Mouse (Mus musculus): Measurements from ENCODE around the gene Meiob.

DNA sequence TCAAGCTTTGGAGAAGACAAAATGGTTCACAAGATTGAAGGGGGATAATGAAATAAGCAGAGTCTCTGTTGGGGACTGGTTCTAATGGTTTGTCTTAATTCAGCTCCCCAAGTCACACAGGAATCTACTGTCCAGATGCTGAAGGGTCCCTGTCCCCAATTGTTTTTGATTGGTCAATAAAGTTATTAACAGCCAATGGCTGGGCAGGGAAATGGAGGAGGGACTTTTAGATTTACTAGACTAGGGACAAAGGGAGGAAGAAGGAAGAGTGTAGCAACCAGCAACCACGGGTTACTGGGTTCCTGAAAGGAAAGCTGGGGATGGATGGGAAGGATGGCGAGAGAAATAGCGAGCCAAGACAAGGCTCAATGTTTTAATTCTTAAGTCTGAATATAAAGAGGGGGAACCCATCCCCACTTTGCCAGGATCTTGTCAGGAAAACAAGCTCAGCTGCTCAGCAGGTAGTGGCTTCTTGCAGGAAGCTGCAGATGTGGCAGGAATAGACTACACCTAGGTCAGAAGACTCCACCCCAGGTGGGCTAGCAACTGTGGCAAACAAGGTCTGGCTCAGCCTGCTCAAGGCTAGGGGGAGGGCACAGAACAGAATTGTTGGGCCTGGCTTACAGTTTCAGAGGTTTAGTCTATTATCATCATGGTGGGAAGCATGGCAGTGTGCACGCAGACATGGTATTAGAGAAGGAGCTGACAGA lies 69.8 kb downstream of the Meiob start:
- TF ChIP-seq POLR2A (IDR thresholded peaks at IDR 0.05; ENCODE audit: insufficient read depth, low read length) (no peak), EP300 (IDR thresholded peaks at IDR 0.05; ENCODE audit: insufficient read depth, low read depth, low read length) (no peak), CTCF (IDR thresholded peaks at IDR 0.05; ENCODE audit: low read depth, low read length) (no peak)

All from ES-Bruce4 (cell line).